8 mouse cellular contexts compared by ENCODE assay signal in the genomic region with DNA sequence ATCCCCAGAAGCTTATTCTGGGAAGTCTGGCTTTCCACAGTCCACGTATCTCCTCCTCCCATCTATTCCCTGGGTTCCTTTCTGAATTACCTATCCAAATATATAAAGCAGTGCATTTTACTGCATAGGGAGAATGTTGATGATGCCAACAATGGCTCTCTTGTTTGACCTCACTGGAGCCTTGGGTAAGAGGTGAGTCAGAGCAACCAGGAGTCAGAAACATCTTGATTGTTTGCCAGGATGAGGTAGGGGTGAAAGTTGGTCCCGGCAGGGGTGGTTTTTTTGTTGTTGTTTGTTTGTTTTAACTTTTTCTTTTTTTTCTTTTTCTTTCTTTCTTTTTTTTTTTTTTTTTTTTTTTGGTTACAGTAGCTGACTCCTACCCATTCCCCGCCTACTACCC. TPM values are rescaled to one million over a fixed set of nuclear protein-coding genes. Genes with fewer than 3 reads are reported as not detected.
DNase-seq lines count a peak whose midpoint lies in the region; ATAC-seq and TF ChIP-seq lines count a peak whose summit lies in the region.

A gene (plus strand): TSS at position 216 of the 400 bp plus-strand sequence.

- H3K36me3 ChIP-seq in C2C12 (ENCODE audit: control insufficient read depth, insufficient read depth), result no peaks in the 10 kb centered on the region
- no peaks in the 10 kb centered on the region for H3K36me3 ChIP-seq in embryonic facial prominence, embryonic 11.5 days (replicated peaks; ENCODE audit: control insufficient read depth, insufficient read depth, low read depth, low read length)
- no peaks in the 10 kb centered on the region for H3K36me3 ChIP-seq in limb, embryonic 13.5 days
- no peaks in the 10 kb centered on the region for H3K36me3 ChIP-seq in neural tube, embryonic 12.5 days

- peaks cover 16% of the 10 kb centered on the region for H3K79me2 ChIP-seq in C2C12 (ENCODE audit: control insufficient read depth, insufficient read depth)

- H3K79me3 ChIP-seq in C2C12 (ENCODE audit: low read depth), result peaks cover 11% of the 10 kb centered on the region

- intact Hi-C loops in heart, postnatal 25 days (cut with DNase I), result no loop called here

- H3K9ac ChIP-seq in embryonic facial prominence, embryonic 11.5 days (replicated peaks; ENCODE audit: low read length), result peak within 1 kb of the TSS; percentile 75
- H3K9ac ChIP-seq in limb, embryonic 13.5 days, result peak within 1 kb of the TSS; percentile 70
- peak within 1 kb of the TSS; percentile 61 for H3K9ac ChIP-seq in neural tube, embryonic 12.5 days

- H3ac ChIP-seq in C2C12 (ENCODE audit: control insufficient read depth, insufficient read length, low read depth), result peak within 1 kb of the TSS; percentile 77

- no peaks in the 10 kb centered on the region for H3K27me3 ChIP-seq in C2C12 (ENCODE audit: control insufficient read depth, insufficient read depth, insufficient read length)
- H3K27me3 ChIP-seq in embryonic facial prominence, embryonic 11.5 days (ENCODE audit: control insufficient read depth, insufficient read depth, low read length), result no peaks in the 10 kb centered on the region
- H3K27me3 ChIP-seq in limb, embryonic 13.5 days, result peaks cover 3% of the 10 kb centered on the region; the same call in 1 of the 2 replicates
- H3K27me3 ChIP-seq in neural tube, embryonic 12.5 days (replicated peaks), result no peaks in the 10 kb centered on the region

- ATAC-seq in embryonic facial prominence, embryonic 11.5 days (replicated peaks; ENCODE audit: insufficient number of reproducible peaks, low FRiP score, low TSS enrichment, low read depth), result no peak
- ATAC-seq in limb, embryonic 13.5 days (ENCODE audit: low FRiP score, low read depth), result no peak
- ATAC-seq in neural tube, embryonic 12.5 days (ENCODE audit: low FRiP score, low read depth), result no peak

- H3K9me3 ChIP-seq in embryonic facial prominence, embryonic 11.5 days (replicated peaks; ENCODE audit: control insufficient read depth, low read length), result no peaks in the 10 kb centered on the region
- no peaks in the 10 kb centered on the region for H3K9me3 ChIP-seq in limb, embryonic 13.5 days
- no peaks in the 10 kb centered on the region for H3K9me3 ChIP-seq in neural tube, embryonic 12.5 days

- DNase-seq in cerebellum, postnatal 10 days, result peak; percentile 3 to 7
- DNase-seq in cerebellum, postnatal 25 days, result no peak
- DNase-seq in embryonic facial prominence, embryonic 11.5 days (ENCODE audit: low spot score), result no peak
- no peak for DNase-seq in heart, postnatal 25 days (ENCODE audit: low spot score)
- no peak for DNase-seq in right cerebral cortex, postnatal 25 days

- H3K27ac ChIP-seq in embryonic facial prominence, embryonic 11.5 days (replicated peaks; ENCODE audit: low read depth, low read length), result peak within 1 kb of the TSS; percentile 79
- peak within 1 kb of the TSS; percentile 96 for H3K27ac ChIP-seq in limb, embryonic 13.5 days
- H3K27ac ChIP-seq in neural tube, embryonic 12.5 days, result peak within 1 kb of the TSS; percentile 82; the same call in 1 of the 2 replicates

- peak within 1 kb of the TSS; percentile 56 for H3K4me3 ChIP-seq in C2C12 (ENCODE audit: insufficient read depth, poor library complexity, severe bottlenecking)
- peak within 1 kb of the TSS; percentile 57 for H3K4me3 ChIP-seq in embryonic facial prominence, embryonic 11.5 days (ENCODE audit: low read depth, low read length)
- peak within 1 kb of the TSS; percentile 55 for H3K4me3 ChIP-seq in limb, embryonic 13.5 days
- H3K4me3 ChIP-seq in neural tube, embryonic 12.5 days, result peak within 1 kb of the TSS; percentile 51

- H3K4me2 ChIP-seq in embryonic facial prominence, embryonic 11.5 days (ENCODE audit: low read depth, low read length), result peak within 1 kb of the TSS; percentile 59
- peak within 1 kb of the TSS; percentile 60 for H3K4me2 ChIP-seq in limb, embryonic 13.5 days (replicated peaks)
- peak within 1 kb of the TSS; percentile 61 for H3K4me2 ChIP-seq in neural tube, embryonic 12.5 days (replicated peaks)

- H3K4me1 ChIP-seq in embryonic facial prominence, embryonic 11.5 days (ENCODE audit: control insufficient read depth, insufficient read depth, low read length), result no peaks in the 10 kb centered on the region
- H3K4me1 ChIP-seq in limb, embryonic 13.5 days, result peaks cover 6% of the 10 kb centered on the region; the same call in 1 of the 2 replicates
- H3K4me1 ChIP-seq in neural tube, embryonic 12.5 days, result peaks cover 6% of the 10 kb centered on the region; the same call in 1 of the 2 replicates

- no peak for TF ChIP-seq CTCF in C2C12 (IDR thresholded peaks at IDR 0.05; ENCODE audit: control insufficient read depth, insufficient read depth, insufficient read length)

- 67% methylated on average over 3 of the region's 3 CpGs for WGBS in embryonic facial prominence, embryonic 11.5 days
- 76% methylated on average over 3 of the region's 3 CpGs for WGBS in limb, embryonic 13.5 days
- 72% methylated on average over 3 of the region's 3 CpGs for WGBS in neural tube, embryonic 12.5 days

TF ChIP-seq in C2C12, 6 proteins besides CTCF, POLR2A, EP300 and RAD21:
- no peak for TF ChIP-seq CEBPB (IDR thresholded peaks at IDR 0.05; ENCODE audit: low read depth)
- TF ChIP-seq MYOD1 (IDR thresholded peaks at IDR 0.05; ENCODE audit: control insufficient read depth, insufficient read length, low read depth), result no peak
- no peak for TF ChIP-seq MAX (IDR thresholded peaks at IDR 0.05)
- no peak for TF ChIP-seq USF1 (IDR thresholded peaks at IDR 0.05; ENCODE audit: low read depth)
- TF ChIP-seq FOSL1 (IDR thresholded peaks at IDR 0.05; ENCODE audit: insufficient read depth, low read length, poor library complexity, severe bottlenecking), result no peak
- TF ChIP-seq MYOG (IDR thresholded peaks at IDR 0.05; ENCODE audit: control insufficient read depth, extremely low read depth, insufficient read length), result no peak
TF ChIP-seq in C2C12: peak in this region for 0.

RNA-seq across cellular contexts. Expression of the gene that starts here (rescaled TPM):
- polyA plus RNA-seq in C2C12 (2012; fragmentation: generic; extraction: Trizol), result 11.3 TPM
- 16.6 TPM in 2 replicates for polyA plus RNA-seq in embryonic facial prominence, embryonic 11.5 days (2014; fragmentation: Nextera tagmentation; extraction: Ambion mirVana)
- 10 to 100 TPM; 21.4 to 21.5 TPM for total RNA-seq in heart, postnatal 25 days (2021)
- 16.9 and 17.7 TPM in 2 replicates for polyA plus RNA-seq in limb, embryonic 13.5 days (2015; fragmentation: Nextera tagmentation; extraction: Ambion mirVana)
- 21.9 and 22.1 TPM in 2 replicates for polyA plus RNA-seq in neural tube, embryonic 12.5 days (2016; fragmentation: Nextera tagmentation; extraction: Ambion mirVana)

Comparison
In these comparisons a context has a peak if more than half of its experiments do, and no peak if none do; other contexts are left out.
1. DNase-seq: peak in cerebellum, postnatal 10 days (2 of 2); none in cerebellum, postnatal 25 days (0 of 2), embryonic facial prominence, embryonic 11.5 days (single experiment), heart, postnatal 25 days (single experiment) and right cerebral cortex, postnatal 25 days (single experiment).
2. Peak in every context shown above with its lines, with median percentiles within 50 percentile points of each other: H3K4me3 ChIP-seq, H3K27ac ChIP-seq, H3K4me2 ChIP-seq and H3K9ac ChIP-seq.